Mouse (Mus musculus) left cerebral cortex, adult 18-20 months (tissue): ENCODE results near the gene Cyp26c1. TPM values are rescaled to one million over a fixed set of nuclear protein-coding genes. Genes with fewer than 3 reads are reported as not detected.
A peak's percentile ranks its signal among the peaks of the same experiment; 100 is the strongest.

Source experiments
- DNase-seq, 2 experiments: peaks; one replicate each; pipeline ENCODE4 v3.0.0; 2021 to 2022; ENCODE audit warnings: low spot score in 2 of 2, mixed read lengths in 1 of 2
- total RNA-seq, 2 experiments: library from RNA; stranded (reverse); gene quantifications; 2 replicates each; pipeline ENCODE4 v1.2.3; 2021

Cyp26c1 gene
- total RNA-seq, 2 experiments from 2014 or later: not detected

- peak in 1 of 2 experiments; percentile 13 for DNase-seq
Measured at GRCm38 (mm10) chr19:37698273-37699160, 13.1 kb downstream of the Cyp26c1 start.

- no peak for DNase-seq
Measured at GRCm38 (mm10) chr19:37699711-37700110, 14.3 kb downstream of the Cyp26c1 start.

- no peak for DNase-seq
Measured at GRCm38 (mm10) chr19:37702377-37703076, 17.1 kb downstream of the Cyp26c1 start.

DNA sequence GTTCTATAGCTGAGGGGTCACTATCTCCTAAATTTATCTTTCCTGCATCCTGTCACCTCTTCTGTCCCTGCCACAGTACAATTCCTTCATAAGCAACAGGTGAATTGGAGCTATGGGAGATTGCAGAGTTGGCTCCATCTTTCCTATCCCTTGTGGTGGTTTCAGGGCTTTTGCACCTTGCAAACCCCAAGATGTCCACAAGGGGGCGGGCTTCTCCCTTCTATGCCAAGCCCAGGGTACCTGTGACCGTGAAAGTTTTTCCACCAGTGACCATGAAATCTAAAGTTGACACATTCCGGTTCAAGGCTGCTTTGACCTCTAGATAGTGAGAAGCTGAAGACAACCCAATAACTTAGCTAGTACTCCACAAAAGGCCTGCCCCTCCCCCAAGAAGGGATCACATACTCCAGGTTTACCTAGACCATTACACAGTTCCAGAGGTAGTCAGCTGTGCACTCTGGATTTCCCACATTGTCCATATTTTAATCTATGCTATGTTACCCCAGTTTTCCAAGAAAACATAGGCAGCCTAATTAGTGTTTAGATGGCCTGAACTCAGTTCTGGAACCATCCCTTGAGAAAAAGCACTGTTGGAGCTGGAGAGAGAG is 18.6 kb downstream of the Cyp26c1 start:
- DNase-seq: peak; percentile 66 to 77

- no peak for DNase-seq
Measured at GRCm38 (mm10) chr19:37705722-37706121, 20.3 kb downstream of the Cyp26c1 start.

DNA sequence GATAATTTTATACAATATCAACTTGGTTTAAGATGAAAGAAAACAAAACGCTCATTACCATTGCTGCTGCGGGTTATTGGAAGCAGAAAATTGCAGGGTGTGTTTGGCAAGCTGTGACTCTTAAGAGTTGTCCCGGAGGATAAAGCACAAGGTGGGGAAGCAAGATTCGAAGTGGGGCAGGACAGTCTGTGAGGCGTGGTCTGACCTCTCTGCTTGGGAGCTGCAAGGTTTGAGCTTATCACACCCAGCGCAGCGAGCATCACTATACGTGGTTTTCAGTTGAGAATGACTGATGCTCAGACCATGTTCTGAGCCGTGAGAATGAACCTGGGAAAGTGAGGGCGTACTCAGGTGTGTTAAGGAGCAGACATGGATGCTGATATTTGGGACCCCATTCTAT is 29.3 kb downstream of the Cyp26c1 start:
- DNase-seq: no peak

DNA sequence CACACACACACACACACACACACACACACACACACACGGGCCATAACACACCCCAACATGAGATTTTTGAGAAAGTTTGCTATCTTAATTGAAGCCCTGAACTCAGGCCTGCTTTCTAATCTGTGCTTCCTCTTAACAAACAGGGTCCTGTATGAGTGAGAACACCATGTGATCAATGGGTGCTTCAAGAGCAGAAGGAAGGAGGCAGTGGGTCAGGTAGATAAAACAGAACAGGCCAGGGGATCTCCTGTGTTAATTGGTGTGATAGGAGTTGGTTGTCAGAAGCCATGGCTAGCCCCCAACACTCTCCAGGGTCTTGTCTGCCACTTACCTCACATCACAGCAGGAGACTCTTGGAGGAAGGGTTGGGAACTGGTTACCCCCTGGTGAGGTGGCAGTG is 30.6 kb downstream of the Cyp26c1 start:
- DNase-seq: no peak

DNA sequence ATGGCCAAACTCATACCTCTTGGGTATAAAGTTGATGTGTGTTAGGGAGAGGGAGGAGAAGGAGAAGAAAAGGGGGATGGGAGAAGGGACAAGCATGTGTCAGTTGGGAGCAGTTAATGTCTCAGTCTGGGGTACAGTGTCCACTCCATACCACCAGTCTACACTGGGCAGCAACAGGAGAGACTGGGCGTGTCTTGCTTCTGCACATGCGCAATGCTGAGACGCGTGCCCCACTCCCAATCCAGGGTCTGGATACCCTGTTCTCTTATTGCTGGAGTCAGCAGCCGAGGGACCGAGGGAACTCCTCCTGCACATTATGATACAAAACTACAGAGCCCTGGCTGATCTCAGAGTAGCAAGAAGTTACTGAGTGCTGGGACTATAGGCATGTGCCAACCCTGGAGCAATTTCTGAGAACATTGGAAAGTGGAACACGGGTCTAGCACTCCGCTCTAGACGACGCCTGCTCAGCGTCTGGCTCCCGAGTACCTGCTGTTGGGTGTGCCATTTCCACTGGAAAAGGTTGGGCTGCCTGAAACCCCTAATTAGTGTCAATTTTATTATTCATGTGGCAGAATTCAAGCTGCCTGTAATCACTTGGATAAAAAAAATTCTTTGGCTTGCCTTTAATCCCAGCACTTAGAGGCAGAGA is 31.3 kb downstream of the Cyp26c1 start:
- no peak for DNase-seq

DNA sequence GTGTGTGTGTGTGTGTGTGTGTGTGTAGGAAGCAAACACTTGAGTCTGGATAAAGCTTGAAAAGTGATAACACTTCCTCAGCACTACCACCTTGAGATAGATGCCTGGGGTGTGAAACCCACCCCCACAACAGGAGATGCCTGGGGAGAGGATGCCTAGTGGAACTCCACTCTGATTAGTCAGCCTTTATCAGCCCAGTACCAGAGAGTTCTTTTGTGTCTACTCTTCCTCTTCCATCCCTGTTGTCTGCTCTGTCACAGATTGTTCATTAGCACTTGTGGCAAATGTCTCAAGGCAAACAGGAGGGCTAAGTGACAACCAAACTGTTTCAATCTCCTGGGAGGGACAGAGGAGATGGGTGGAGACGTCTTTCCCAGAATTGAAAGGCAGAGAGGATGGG is 33.8 kb downstream of the Cyp26c1 start:
- no peak for DNase-seq

DNA sequence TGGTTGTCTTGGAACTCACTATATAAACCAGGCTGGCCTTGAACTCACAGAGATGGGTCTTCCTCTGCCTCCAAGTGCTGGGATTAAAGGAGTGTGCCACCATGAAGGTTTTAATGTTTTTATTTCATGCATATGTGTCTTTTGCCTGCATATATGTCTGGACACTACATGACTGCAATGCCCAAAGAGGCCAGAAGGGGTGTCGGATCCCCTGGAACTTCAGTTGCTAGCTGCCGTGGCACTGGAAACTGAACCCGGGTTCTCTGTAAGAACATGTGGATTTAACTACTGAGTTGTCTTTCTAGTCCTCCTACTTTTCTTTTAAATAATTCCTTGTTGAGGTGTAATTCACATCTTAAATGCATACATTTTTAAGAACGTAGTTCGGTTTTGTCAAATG is 39.2 kb downstream of the Cyp26c1 start:
- DNase-seq: no peak

GRCm38 (mm10) chr19:37726585-37726984 is 41.2 kb downstream of the Cyp26c1 start:
- DNase-seq: no peak

DNA sequence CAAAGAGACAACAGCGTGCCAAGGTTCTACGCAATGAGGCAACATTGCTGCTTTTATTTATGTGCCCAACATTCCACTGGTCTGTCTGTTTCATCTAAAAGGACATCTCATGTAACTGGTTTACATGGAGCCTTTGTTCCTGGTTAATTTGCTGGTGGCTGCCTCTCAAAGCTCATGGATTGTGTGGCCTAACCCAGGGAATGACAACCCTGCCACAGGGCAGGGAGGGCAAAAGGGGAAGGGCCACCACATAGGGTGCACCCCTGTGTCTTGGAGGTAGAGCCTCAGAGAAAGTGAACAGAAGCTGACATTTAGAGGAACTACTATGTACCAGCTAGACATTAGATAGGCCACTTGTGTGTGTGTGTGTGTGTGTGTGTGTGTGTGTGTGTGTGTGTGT is 42.0 kb downstream of the Cyp26c1 start:
- DNase-seq: no peak

- no peak for DNase-seq
Measured at GRCm38 (mm10) chr19:37735426-37735825, 50.0 kb downstream of the Cyp26c1 start.

GRCm38 (mm10) chr19:37738575-37738974 is 53.2 kb downstream of the Cyp26c1 start:
- DNase-seq: no peak

GRCm38 (mm10) chr19:37740043-37740442 is 54.7 kb downstream of the Cyp26c1 start:
- no peak for DNase-seq

Other genes starting within 250 kb of the Cyp26c1 start
- gene Exoc6, start 135.2 kb upstream of the Cyp26c1 start, total RNA-seq: 10 to 100 TPM; 40.6 to 41.3 TPM
- gene Cyp26a1, start 12.2 kb downstream of the Cyp26c1 start, total RNA-seq: not detected